Mouse (Mus musculus) CD8-positive naive resting alpha-beta T cell, adult 2 months (primary cell): ENCODE results near the gene Olfr1358.
"Not testable (repeated sequence)": the region's sequence is repeated elsewhere in the genome, so short reads cannot be mapped to it uniquely, and the experiment has no call there.

Experiments used
- DNase-seq, 2 experiments: peaks; one replicate each; pipeline ENCODE4 v3.0.0; 2022; ENCODE audit warnings: low read depth in 2 of 2, low spot score in 2 of 2

The Olfr1358 gene

DNA sequence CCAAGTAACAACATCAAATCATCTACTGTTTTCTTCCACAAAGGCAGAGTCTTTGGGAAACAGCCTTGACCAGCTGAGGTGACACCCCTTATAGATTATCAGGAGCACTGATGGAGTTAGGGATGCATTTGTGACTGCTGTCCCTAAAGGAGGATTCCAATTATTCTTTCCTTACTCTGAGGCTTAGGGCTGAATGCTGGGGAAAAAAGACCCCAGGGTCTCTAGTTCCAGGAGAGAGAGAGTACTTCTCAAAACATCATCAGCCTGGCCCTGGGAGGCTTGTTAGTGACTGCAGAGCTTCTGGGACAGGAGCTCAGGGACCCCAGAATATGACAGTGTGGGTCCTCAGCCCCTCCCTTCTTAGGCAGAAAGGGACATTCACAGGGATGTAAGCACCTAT is at the start of gene Olfr1358:
Olfr1358 (plus strand) TSS at position 301 of the 400 bp plus-strand sequence.
- DNase-seq, result no peak

DNA sequence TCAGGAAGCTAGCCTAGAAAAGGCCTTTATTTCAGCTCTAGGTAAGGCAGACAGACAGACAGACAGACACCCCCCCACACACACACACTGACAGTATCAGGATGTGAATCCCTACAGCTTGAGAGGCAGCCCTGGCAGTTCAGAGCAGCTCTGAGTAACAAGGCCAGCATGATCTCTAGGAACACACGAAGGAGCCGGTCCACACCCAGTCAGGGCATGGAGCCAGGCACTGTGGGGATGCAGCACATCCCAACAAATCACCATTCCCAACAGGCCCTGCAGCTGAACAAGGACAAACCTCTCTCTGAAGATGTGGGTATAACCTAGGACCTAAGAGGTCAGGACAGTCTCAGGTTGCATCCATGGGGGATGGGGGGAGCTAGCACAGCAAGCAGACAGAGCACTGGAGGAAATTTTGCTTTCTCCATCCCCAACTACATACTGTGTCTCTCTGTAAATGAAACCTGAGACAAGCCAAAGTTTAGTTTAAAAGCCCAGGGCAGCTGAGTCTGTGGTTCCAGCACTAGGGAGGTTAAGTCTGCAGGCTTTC is 49.4 kb upstream of the Olfr1358 start:
- DNase-seq, result no peak

DNA sequence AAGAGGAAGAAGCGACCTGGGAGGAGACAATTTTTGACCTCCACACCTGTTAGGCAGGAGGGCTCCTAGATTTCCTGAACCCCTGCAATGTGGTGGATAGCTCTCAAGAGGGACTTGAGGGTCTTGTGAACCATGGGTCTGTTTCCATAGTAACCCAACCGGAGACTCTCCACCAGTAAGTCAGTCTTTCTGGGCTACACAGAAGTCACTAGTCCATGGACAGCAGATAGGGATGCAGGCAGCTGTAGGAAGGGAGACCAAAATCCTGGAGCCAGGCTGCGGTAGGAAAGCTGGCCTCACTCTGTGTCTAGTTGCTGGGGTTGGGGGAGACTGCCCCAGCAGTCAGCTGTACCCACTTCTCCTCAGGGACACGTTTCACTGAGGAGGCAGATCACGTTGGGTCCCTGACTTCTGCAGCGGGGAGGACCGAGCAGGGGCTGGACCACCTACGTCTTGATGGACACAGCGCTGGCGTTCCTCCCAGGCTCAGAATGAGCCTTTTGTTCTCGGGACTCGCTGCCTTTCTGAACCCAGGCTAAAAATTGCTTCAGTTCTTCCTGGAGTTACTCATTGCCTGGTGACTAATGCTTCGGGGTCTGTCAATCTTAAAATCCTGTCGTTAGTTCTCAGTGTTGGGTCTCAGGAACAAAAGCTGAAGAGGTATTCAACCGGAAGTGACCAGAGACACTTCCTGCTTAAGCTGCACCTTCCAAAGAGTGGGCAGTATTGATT is 46.5 kb upstream of the Olfr1358 start:
- DNase-seq, result no peak

DNA sequence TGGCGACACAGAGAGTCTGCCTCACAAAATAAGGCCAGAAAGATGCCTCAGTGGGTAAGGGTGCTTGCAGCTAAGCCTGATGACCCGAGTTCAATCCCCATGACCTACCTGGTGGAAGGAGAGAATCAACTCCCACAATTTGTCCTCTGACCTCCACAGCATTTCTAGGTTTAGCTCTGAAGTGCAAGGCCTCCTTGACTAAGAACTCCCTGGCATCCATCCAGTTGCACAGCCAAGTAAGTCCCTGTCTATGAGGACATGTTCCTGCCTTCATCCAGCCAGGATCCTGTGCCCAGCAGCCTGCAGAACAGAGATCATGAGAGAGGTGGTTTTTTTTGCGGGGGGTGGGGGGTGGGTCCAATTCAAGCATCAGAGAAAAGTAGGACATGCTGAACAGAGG is 45.2 kb upstream of the Olfr1358 start:
- no peak for DNase-seq

DNA sequence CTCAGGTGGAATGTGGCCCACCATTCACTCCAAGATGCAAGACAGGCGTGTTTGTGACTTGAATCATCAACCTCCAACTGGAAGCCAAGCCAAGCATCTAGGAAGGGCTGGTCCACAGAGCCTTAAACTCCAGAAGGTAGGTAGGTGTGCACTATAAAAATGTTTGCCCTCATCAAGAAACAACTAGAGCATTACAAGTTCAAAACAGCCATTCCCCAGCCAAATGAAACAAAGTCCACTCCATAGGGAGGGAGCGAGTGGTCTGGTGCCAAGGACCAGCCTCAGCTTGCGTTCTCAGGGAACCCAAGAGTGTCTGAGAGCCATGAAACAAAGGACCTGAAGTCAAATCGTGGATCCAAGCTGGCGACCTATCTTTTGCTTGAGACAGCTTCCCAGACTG is 43.8 kb upstream of the Olfr1358 start:
- no peak for DNase-seq

DNA sequence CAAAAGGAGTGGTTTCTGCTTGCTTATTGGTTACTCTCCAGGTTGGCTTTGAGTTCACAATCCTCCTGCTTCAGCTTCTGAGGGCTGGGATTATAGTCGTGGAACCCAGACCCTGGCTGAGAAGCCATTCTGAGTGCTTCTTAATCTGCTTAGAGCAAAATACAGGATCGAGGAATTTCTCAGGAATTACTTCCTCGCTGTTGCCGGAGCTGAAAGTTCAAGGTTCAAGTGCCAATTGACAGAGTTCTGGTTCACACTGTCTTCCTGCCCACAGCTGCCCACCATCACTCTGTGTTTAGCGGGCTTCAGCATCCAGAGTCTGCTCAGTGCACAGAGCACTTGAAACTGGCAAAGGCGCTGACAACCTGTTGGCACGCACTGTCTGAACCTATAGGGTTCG is 42.5 kb upstream of the Olfr1358 start:
- DNase-seq, result no peak

DNA sequence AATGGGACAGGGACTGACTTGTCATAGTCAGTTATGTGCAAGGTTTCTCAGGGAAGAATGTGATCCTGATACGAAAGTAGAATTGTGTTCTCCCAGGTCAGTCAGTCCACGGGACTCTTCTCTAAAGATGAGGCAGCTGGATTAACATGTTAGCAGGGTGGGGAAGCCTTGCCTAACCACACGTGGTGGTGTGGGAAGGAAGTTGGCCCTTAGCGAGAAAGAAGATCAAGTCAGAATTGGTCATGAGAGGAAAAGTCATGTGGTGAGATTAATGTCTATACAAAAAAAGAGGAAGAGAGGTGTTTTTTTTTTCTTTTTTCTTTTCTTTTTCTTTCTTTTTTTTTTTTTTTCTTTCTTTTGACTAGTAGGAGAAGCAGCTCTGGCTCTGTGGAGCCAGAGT is 40.4 kb upstream of the Olfr1358 start:
- no peak for DNase-seq

DNA sequence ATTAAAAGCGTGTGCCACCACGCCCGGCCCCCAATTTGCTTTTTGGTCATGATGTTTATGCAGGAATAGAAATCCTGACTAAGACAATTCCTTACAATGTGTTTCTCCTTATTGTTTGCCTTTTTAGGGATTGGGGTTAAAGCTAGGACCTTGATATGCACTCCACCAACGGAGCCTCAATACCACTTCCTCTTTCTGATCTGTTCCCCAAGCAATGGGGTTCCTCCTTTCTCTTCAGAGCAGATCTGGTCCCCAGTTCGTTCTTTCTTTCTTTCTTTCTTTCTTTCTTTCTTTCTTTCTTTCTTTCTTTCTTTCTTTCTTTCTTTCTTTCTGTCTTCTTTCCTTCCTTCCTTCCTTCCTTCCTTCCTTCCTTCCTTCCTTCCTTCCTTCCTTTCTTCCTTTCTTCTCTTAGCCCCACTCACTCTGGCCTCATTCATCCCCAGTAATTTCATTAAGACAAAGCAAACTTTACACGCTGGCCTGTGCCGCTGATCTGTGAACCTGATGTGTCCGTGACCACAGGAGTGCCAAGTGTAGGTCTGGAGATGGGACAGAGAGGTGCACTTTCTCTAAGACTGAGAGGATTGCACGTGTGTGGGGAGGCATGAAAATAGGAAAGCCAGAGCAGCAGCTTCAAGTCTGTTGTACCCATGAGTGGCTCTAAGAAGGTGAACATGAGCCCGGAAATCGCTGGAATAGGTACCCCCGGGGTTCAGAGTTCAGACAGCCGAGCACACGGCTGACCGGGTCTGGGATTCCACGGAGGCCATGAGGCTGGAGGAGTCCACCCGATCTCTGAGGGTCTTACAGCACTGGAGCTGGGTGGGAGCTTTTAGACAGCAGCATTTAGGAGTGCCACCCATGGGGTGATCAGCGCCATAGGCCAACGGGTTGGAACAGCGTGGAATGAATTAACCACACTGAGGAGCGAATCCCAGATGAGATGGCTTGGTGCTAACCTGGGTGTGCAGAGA is 36.0 kb upstream of the Olfr1358 start:
- no peak for DNase-seq

DNA sequence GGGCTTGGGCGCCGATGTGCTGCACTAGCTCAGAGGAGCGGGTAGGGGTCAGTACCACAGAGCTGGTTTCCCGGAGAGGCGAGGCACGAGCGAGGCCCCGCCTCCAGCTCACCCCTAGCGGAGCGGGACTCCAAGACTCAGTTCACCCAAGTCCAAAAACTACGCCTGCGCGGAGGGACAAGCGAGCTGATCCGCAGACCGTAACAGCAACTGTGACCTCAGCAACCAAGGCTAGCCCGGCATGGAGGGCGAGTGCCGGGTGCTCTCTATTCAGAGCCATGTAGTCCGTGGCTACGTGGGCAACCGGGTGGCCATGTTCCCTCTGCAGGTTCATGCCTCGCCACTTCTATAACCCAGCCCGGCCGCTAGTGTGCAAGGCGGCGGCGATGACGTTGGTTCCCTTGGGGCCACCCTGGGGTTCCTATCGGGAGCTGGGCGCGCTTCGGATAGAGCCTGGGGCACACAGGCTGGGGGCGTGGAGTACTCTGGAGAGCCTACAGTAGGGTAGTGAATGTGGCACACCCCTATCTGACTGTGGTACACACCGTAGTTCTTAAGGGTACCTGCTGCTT is 35.2 kb upstream of the Olfr1358 start:
- DNase-seq, result peak; percentile 44 to 45

DNA sequence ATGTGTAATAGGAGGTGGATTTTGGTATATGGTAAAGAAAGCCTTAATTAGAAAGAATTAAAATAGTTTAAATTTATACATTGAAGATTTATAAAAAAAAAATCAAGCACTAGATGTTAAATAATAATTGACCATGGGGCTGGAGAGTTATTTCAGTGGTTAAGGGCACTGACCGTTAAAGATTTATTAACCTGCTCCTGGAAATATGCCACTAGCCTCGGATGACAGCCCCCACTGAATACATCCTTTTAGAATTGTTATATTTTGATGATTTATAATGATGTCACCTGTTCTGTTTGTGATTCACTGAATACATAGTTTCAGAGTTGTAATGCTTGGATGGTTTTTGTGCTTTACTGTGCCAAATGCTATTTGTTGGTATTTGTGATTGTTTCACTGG is 31.9 kb upstream of the Olfr1358 start:
- not testable (repeated sequence) for DNase-seq

DNA sequence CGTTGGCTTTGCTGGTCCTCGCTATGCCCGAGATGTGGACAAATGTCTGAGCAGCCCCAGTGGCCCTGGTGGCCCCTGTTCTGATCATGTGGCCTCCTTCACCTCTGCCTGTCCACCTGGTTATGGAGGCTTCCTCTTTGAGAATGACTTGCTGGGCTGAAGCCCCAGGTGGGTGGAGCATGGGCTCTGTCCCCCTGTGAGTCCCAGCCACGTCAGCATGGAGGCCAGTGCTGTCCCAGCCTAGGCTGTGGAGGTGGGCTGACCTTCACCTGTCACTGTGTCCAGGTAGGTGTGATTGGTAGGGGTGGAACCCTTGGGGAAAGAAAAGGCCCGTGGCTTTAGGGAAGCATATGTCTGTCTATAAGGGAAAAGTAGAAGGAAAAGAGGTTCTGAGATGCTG is 30.4 kb upstream of the Olfr1358 start:
- DNase-seq, result no peak

DNA sequence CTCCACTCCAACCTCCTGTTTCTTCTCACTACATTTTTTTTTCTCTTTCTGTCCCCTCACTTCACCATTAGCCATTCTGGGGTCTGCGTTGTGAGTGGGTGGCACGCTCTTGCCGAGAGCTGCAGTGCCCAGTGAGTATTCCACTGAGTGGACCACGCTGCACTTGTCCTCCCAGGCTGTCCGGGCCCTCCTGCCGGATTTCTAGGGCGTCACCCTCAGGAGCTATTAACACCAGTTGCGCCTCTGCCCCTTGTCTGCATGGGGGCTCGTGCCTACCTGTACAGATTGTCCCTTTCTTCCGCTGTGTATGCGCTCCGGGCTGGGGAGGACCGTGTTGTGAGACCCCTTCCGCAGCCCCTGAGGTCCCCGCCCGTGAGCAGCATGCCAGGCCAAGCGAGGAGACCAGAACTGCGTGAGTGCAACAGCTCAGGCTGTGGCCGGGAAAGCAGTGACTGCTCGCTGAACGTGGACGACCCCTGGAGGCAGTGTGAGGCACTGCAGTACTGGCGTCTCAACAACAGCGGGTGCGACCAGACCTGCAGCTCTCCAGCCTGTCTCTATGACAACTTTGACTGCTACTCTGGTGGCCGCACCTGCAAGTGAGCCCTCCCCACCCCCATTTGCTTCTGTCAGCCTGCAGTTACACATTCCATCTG is 29.7 kb upstream of the Olfr1358 start:
- DNase-seq, result peak; percentile 71 to 84

DNA sequence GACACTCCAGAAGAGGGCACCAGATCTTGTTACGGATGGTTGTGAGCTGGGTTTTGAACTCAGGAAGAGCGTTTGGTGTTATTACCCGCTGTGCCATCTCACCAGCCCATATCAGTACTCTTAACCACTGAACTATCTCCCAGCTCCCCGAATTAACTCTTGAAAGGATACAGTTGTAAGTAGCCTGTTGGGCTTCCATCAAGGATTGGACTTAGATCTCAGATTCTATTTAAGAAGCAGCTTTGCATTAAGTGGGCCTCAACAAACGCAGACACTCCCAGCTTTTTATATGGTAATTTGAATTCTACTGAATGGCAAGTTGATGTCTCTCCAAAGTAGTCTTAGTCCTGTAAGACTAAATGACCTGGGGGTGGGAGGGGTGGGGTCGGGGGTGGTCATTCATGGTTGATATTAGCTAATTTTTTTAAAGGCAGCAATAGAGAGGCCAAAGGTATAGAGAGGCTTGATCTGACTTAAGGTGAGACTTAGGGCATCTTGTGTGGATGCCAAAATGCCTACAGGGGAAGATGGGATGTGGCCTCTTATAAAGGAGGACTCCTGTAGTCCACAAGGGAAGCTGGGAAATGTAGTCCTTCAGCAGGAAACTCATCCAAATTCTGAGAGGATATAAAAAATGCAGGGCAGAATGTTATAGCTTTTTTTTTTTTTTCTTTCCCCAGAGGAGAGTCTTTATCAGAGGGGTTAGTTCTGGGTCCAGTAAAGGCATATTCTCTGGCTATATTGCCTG is 14.1 kb upstream of the Olfr1358 start:
- no peak for DNase-seq

DNA sequence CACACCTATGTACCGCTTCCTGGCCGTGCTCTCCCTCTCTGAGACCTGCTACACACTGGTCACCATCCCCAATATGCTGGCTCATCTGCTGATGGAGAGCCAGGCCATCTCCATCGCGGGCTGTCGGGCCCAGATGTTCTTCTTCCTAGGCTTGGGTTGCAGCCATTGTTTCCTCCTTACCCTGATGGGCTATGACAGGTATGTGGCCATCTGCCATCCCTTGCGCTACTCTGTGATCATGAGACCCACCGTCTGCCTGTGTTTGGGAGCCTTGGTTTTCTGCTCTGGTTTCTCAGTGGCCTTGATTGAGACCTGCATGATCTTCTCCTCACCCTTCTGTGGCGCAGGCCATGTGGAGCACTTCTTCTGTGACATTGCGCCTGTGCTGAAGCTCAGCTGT is 2.6 kb downstream of the Olfr1358 start:
- no peak for DNase-seq

DNA sequence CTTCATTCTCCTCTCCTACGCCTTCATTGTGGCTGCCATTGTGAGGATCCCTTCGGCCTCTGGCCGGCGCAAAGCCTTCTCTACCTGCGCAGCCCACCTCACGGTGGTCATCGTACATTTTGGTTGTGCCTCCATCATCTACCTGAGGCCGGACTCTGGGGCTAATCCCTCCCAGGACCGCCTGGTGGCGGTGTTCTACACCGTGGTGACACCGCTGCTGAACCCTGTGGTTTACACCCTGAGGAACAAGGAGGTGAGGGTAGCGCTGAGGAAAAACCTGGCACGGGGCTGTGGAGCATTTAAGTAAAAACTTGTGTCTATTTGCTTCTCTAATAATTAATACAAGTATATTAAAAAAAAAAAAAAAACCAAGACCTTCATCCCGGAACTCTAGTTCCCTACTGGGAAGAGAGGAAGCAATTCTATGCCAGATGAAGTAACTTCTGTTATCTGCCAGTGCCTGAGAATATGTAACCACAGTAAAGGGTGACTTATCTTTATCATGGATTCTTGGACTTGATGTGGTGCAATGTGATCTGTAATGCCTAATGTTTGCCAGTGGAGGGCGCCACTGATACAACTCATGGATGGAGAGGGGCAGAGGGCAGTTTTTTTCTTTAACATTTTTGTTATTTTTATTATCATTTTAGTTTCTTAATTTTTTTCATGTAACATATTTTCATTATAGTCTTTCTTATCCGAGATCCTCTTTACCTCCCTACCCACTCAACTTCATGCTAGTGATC is 3.2 kb downstream of the Olfr1358 start:
- DNase-seq, result peak in 1 of 2 experiments; percentile 27

DNA sequence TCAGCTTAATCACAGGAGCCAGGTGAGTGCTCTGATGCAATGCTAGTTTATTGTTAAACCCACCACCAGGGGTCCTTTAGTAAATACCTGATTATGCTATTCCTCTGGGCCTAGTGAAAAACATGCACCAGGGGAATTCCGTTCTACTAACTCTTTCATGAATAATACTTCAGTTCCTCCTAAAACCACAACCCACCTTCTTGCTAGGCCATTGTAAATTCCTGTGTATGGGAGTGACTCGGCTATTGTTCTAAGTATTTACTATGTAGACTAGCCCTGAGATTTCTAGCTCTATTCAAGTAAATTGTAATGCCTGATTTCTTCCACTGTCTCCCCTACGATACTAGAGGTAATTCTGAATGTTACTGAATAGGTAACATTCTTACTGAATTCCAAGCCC is 7.8 kb downstream of the Olfr1358 start:
- not testable (repeated sequence) for DNase-seq

DNA sequence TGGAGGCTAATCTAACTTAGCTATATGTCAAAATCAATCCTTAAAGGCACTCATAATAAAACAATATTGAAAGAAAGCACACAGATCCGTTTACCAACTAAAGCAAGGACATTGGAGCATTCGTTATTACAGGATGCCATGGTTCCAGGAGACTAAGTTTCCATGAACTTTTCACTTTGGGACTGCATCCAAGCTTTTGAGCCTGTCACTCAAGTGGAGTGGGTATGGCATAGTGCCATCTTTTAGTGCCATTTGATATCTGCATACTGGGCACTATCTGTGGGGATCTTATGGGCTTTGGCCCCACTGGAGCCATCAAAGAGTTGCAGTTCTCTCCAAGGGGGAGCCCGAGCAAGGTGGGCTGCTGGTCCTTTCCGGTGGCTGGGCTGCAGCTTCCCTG is 8.3 kb downstream of the Olfr1358 start:
- no peak for DNase-seq

DNA sequence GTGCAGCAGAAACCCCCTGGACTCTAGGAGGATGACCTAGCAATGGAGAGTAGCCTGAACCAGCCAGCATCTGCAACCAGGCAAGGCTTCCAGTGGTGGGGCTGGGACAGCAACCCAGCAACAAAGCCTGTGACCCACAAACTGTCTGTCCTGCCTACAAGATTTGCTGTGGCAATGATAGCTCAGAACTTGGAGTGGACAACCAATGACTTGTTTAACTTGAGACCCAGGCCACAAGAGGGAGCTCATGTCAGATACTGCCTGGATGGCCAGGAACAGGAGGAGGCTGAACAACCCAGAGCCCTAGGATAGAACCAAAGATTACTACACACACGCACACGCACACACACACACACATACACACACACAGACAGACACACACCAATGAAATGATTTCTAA is 23.7 kb downstream of the Olfr1358 start:
- peak; percentile 7 to 27 for DNase-seq

DNA sequence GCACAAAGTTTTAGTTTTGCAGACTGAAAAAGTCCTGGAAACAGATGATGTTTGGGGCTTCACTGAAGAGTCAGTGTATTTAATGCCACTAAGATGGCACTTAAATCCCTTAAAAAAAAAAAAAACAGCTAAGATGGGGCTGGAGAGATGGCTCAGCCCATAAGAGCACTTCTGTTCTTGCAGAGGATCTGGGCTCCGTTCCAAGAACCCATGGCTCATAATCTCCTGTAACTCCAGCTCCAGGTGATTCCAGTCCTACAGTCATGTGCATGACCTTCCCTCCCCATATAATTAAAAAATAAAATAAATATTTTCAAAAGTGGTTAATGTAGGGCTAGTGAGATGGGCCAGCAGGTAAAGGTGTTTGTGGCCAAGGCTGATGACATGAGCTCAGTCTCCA is 47.8 kb downstream of the Olfr1358 start:
- DNase-seq, result no peak

DNA sequence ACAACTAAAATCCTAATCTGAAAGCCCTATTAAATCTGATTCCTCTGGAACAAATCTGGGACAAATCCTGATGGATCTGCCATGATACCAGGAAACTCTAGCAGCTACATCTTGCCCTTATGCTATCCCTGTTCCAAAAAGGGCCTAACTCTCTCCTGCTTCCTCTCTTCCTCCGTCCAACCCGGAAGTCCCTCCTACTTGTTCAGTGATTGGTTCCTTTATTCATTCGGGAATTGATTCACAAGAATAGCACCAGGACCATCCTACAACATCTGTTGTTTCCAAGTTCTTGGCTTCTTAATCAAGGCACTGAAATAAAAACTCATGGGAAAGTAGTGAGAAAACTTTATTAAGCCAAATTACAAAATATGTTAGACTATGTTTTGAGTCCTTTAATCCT is 52.0 kb downstream of the Olfr1358 start:
- no peak for DNase-seq
